Mouse (Mus musculus) kidney, embryonic 15.5 days (tissue): ENCODE data around the gene Sf3b6. TPM values are rescaled to one million over a fixed set of nuclear protein-coding genes. Genes with fewer than 3 reads are reported as not detected.
"Not testable (repeated sequence)": the region's sequence is repeated elsewhere in the genome, so short reads cannot be mapped to it uniquely, and the experiment has no call there.

ENCODE experiments used
- ATAC-seq: fragments of 200-750 bp; cut with Nextera tagmentation; replicated peaks from 2 replicates; pipeline ENCODE4 v1.8.0; 2017; ENCODE audit warnings: moderate TSS enrichment; ENCODE audit not compliant: low FRiP score
- H3K27ac ChIP-seq: fragments of 300-500 bp; sonication (generic); 2 replicates; pipeline ENCODE4 v1.5.1; 2015; ENCODE audit warnings: mild to moderate bottlenecking, inconsistent platforms
- H3K27me3 ChIP-seq: fragments of 300-500 bp; sonication (generic); 2 replicates; pipeline ENCODE4 v1.6.1; 2015; ENCODE audit warnings: inconsistent platforms
- H3K36me3 ChIP-seq: fragments of 300-500 bp; sonication (generic); 2 replicates; pipeline ENCODE4 v1.6.1; 2015; ENCODE audit warnings: inconsistent platforms
- H3K4me1 ChIP-seq: fragments of 300-500 bp; sonication (generic); 2 replicates; pipeline ENCODE4 v1.6.1; 2015; ENCODE audit warnings: inconsistent platforms
- H3K4me2 ChIP-seq: fragments of 300-500 bp; sonication (generic); 2 replicates; pipeline ENCODE4 v1.6.1; 2015; ENCODE audit warnings: moderate library complexity, mild to moderate bottlenecking, inconsistent platforms
- H3K4me3 ChIP-seq: fragments of 300-500 bp; sonication (generic); replicated peaks from 2 replicates; pipeline ENCODE4 v1.5.1; 2015; ENCODE audit warnings: mild to moderate bottlenecking, inconsistent platforms
- H3K9ac ChIP-seq: fragments of 300-500 bp; sonication (generic); 2 replicates; pipeline ENCODE4 v1.6.1; 2015; ENCODE audit warnings: mild to moderate bottlenecking, inconsistent platforms
- H3K9me3 ChIP-seq: fragments of 300-500 bp; sonication (generic); replicated peaks from 2 replicates; pipeline ENCODE4 v1.6.1; 2016; ENCODE audit warnings: inconsistent platforms
- WGBS: fragments of 180-500 bp; shearing (Covaris S2); methylation state at CpG from one replicate; pipeline ENCODE4 v1.1.7; 2015; ENCODE audit warnings: mixed read lengths; 5-methylcytosine and 5-hydroxymethylcytosine counted together
- polyA plus RNA-seq: library from polyadenylated mRNA; unstranded; fragments of >200 nt; fragmentation: Nextera tagmentation; extraction: Ambion mirVana; gene quantifications from 2 replicates; pipeline ENCODE4 v1.2.1, GENCODE M21; 2015

The Sf3b6 gene
- polyA plus RNA-seq: 207 and 229 TPM in 2 replicates

GRCm38 (mm10) chr12:4817361-4818101, at the start of gene Sf3b6:
TSS of gene Sf3b6 (plus strand) at chr12:4817544.
- ATAC-seq: peak; percentile 98
- Histone ChIP-seq H3K27ac (peak within 1 kb of the TSS; percentile 96), H3K36me3 (peaks cover 25% of the 10 kb centered on the region), H3K4me1 (peaks cover 19% of the 10 kb centered on the region), H3K4me2 (peak within 1 kb of the TSS; percentile 66), H3K9me3 (no peaks in the 10 kb centered on the region), H3K9ac (peak within 1 kb of the TSS; percentile 68), H3K4me3 (peak within 1 kb of the TSS; percentile 90), H3K27me3 (no peaks in the 10 kb centered on the region)
- WGBS: under 1% methylated on average over 49 of the region's 49 CpGs

GRCm38 (mm10) chr12:4768492-4769332, 48.6 kb upstream of the Sf3b6 start, which contains the start of the genes Pfn4 and Fam228b:
TSS of gene Pfn4 (plus strand) at chr12:4769022.
TSS of gene Fam228b (minus strand) at chr12:4769267.
- H3K4me1 ChIP-seq: peaks cover 6% of the 10 kb centered on the region
- H3K27ac ChIP-seq: peak within 1 kb of the TSS; percentile 94
- H3K9me3 ChIP-seq: no peaks in the 10 kb centered on the region
- no peaks in the 10 kb centered on the region for H3K36me3 ChIP-seq
- 3% methylated on average over 61 of the region's 61 CpGs for WGBS
- peak within 1 kb of the TSS; percentile 84 for H3K4me2 ChIP-seq
- peak; percentile 99 for ATAC-seq
- no peaks in the 10 kb centered on the region for H3K27me3 ChIP-seq
- H3K9ac ChIP-seq: peak within 1 kb of the TSS; percentile 82
- H3K4me3 ChIP-seq: peak within 1 kb of the TSS; percentile 75

GRCm38 (mm10) chr12:4769333-4769723, 48.0 kb upstream of the Sf3b6 start:
- peak overlapping the region; percentile 94 for H3K27ac ChIP-seq
- ATAC-seq: peak; percentile 55
- H3K9ac ChIP-seq: peak overlapping the region; percentile 82
- H3K9me3 ChIP-seq: no peaks in the 10 kb centered on the region
- 23% methylated on average over 13 of the region's 13 CpGs for WGBS
- H3K4me2 ChIP-seq: peak overlapping the region; percentile 84
- no peaks in the 10 kb centered on the region for H3K36me3 ChIP-seq
- H3K4me3 ChIP-seq: peak overlapping the region; percentile 75
- peaks cover 6% of the 10 kb centered on the region for H3K4me1 ChIP-seq
- H3K27me3 ChIP-seq: no peaks in the 10 kb centered on the region

- ATAC-seq: no peak
- Histone ChIP-seq H3K4me2 (no peak overlapping the region), H3K27ac (no peak overlapping the region), H3K27me3 (no peaks in the 10 kb centered on the region), H3K9me3 (no peaks in the 10 kb centered on the region), H3K4me1 (no peaks in the 10 kb centered on the region), H3K36me3 (no peaks in the 10 kb centered on the region), H3K4me3 (no peak overlapping the region), H3K9ac (no peak overlapping the region)
- WGBS: 85% methylated on average over 8 of the region's 8 CpGs
These were observed 42.3 kb upstream of the Sf3b6 start for GRCm38 (mm10) chr12:4774895-4775587.

GRCm38 (mm10) chr12:4775588-4775949, 41.8 kb upstream of the Sf3b6 start:
- H3K9ac ChIP-seq: no peak overlapping the region

GRCm38 (mm10) chr12:4777734-4778133, 39.6 kb upstream of the Sf3b6 start:
- Histone ChIP-seq H3K9me3 (no peaks in the 10 kb centered on the region), H3K4me3 (no peak overlapping the region), H3K27ac (no peak overlapping the region), H3K4me2 (no peak overlapping the region), H3K36me3 (no peaks in the 10 kb centered on the region), H3K27me3 (no peaks in the 10 kb centered on the region), H3K4me1 (0 out of 2 replicates have a peak, but pooled peaks cover 3% of the 10 kb centered on the region), H3K9ac (no peak overlapping the region)
- ATAC-seq: no peak
- 89% methylated on average over 6 of the region's 6 CpGs for WGBS

More at GRCm38 (mm10) chr12:4775588-4775949, 41.8 kb upstream of the Sf3b6 start:
- H3K27ac ChIP-seq: no peak overlapping the region
- no peaks in the 10 kb centered on the region for H3K4me1 ChIP-seq
- no peak overlapping the region for H3K4me3 ChIP-seq
- no peak overlapping the region for H3K4me2 ChIP-seq
- no peaks in the 10 kb centered on the region for H3K36me3 ChIP-seq
- WGBS: 84% methylated on average over 9 of the region's 9 CpGs
- H3K9me3 ChIP-seq: no peaks in the 10 kb centered on the region
- ATAC-seq: no peak
- no peaks in the 10 kb centered on the region for H3K27me3 ChIP-seq

- 67% methylated on average over 2 of the region's 2 CpGs for WGBS
- Histone ChIP-seq H3K4me3 (no peak overlapping the region), H3K27ac (no peak overlapping the region), H3K36me3 (no peaks in the 10 kb centered on the region), H3K9me3 (no peaks in the 10 kb centered on the region), H3K4me1 (0 out of 2 replicates have a peak, but pooled peaks cover 3% of the 10 kb centered on the region), H3K9ac (no peak overlapping the region), H3K27me3 (no peaks in the 10 kb centered on the region), H3K4me2 (no peak overlapping the region)
- no peak for ATAC-seq
These were observed 37.1 kb upstream of the Sf3b6 start for GRCm38 (mm10) chr12:4780245-4780644.

GRCm38 (mm10) chr12:4781270-4781669, 36.1 kb upstream of the Sf3b6 start:
- Histone ChIP-seq H3K4me3 (no peak overlapping the region), H3K27me3 (no peaks in the 10 kb centered on the region), H3K9me3 (no peaks in the 10 kb centered on the region), H3K4me2 (no peak overlapping the region), H3K36me3 (no peaks in the 10 kb centered on the region), H3K9ac (no peak overlapping the region), H3K4me1 (0 out of 2 replicates have a peak, but pooled peaks cover 3% of the 10 kb centered on the region), H3K27ac (no peak overlapping the region)
- WGBS: 87% methylated on average over 1 of the region's 1 CpGs
- no peak for ATAC-seq

GRCm38 (mm10) chr12:4781725-4782404, 35.5 kb upstream of the Sf3b6 start:
- not testable (repeated sequence) for H3K36me3 ChIP-seq, H3K4me2 ChIP-seq, H3K4me3 ChIP-seq, H3K27ac ChIP-seq, H3K4me1 ChIP-seq, H3K27me3 ChIP-seq, H3K9me3 ChIP-seq, H3K9ac ChIP-seq
- 75% methylated on average over 9 of the region's 9 CpGs for WGBS
- ATAC-seq: 0 out of 2 replicates have a peak, but pooled peaks have one; percentile 41

GRCm38 (mm10) chr12:4783598-4783997, 33.7 kb upstream of the Sf3b6 start:
- Histone ChIP-seq H3K4me2 (no peak overlapping the region), H3K9ac (no peak overlapping the region), H3K27ac (0 out of 2 replicates have a peak overlapping the region, but pooled peaks have one; percentile 39), H3K4me3 (no peak overlapping the region), H3K4me1 (0 out of 2 replicates have a peak, but pooled peaks cover 3% of the 10 kb centered on the region), H3K27me3 (no peaks in the 10 kb centered on the region), H3K36me3 (no peaks in the 10 kb centered on the region), H3K9me3 (no peaks in the 10 kb centered on the region)
- WGBS: 31% methylated on average over 5 of the region's 5 CpGs
- peak; percentile 96 for ATAC-seq

GRCm38 (mm10) chr12:4784466-4784865, 32.9 kb upstream of the Sf3b6 start:
- H3K4me3 ChIP-seq: no peak overlapping the region
- no peaks in the 10 kb centered on the region for H3K36me3 ChIP-seq
- peak overlapping the region; percentile 39; the same call in 1 of the 2 replicates for H3K27ac ChIP-seq
- H3K9me3 ChIP-seq: no peaks in the 10 kb centered on the region
- no peak for ATAC-seq
- no peak overlapping the region for H3K9ac ChIP-seq
- H3K4me1 ChIP-seq: 0 out of 2 replicates have a peak, but pooled peaks cover 3% of the 10 kb centered on the region
- WGBS: 65% methylated on average over 2 of the region's 2 CpGs
- no peak overlapping the region for H3K4me2 ChIP-seq
- no peaks in the 10 kb centered on the region for H3K27me3 ChIP-seq
